Mouse (Mus musculus) regulatory T cell (primary cell): ENCODE data around the gene Col5a1.

Experiments
- in situ Hi-C: fragments of 300-600 bp; cut with MboI, MseI; formaldehyde crosslinking; loops from one replicate; pipeline ENCODE4 v1.15.1; 2025; ENCODE audit warnings: high pct_unique_total_duplicates

Gene Col5a1

GRCm38 (mm10) chr2:27918106-27918505 lies 31.9 kb downstream of the Col5a1 start:
- in situ Hi-C loops, result no loop called here

GRCm38 (mm10) chr2:27919309-27919850 lies 33.2 kb downstream of the Col5a1 start:
- in situ Hi-C loops, result no loop called here

GRCm38 (mm10) chr2:27922053-27922452 lies 35.8 kb downstream of the Col5a1 start:
- in situ Hi-C loops, result no loop called here

- in situ Hi-C loops, result no loop called here
Observed at GRCm38 (mm10) chr2:27923718-27924117, 37.5 kb downstream of the Col5a1 start.

- in situ Hi-C loops, result no loop called here
Observed at GRCm38 (mm10) chr2:27924463-27924862, 38.2 kb downstream of the Col5a1 start.

GRCm38 (mm10) chr2:27926478-27927165 lies 40.4 kb downstream of the Col5a1 start:
- in situ Hi-C loops, result no loop called here

- in situ Hi-C loops, result no loop called here
Observed at GRCm38 (mm10) chr2:27930471-27931015, 44.3 kb downstream of the Col5a1 start.

GRCm38 (mm10) chr2:27931130-27931529 lies 44.9 kb downstream of the Col5a1 start:
- in situ Hi-C loops, result no loop called here

- in situ Hi-C loops, result no loop called here
Observed at GRCm38 (mm10) chr2:27931971-27932370, 45.7 kb downstream of the Col5a1 start.

- in situ Hi-C loops, result no loop called here
Observed at GRCm38 (mm10) chr2:27934269-27934668, 48.0 kb downstream of the Col5a1 start.

- in situ Hi-C loops, result no loop called here
Observed at GRCm38 (mm10) chr2:27934831-27935230, 48.6 kb downstream of the Col5a1 start.

- in situ Hi-C loops, result no loop called here
Observed at GRCm38 (mm10) chr2:27935441-27935840, 49.2 kb downstream of the Col5a1 start.

- in situ Hi-C loops, result no loop called here
Observed at GRCm38 (mm10) chr2:27936607-27937191, 50.5 kb downstream of the Col5a1 start.

GRCm38 (mm10) chr2:27939433-27939832 lies 53.2 kb downstream of the Col5a1 start:
- in situ Hi-C loops, result no loop called here

- in situ Hi-C loops, result no loop called here
Observed at GRCm38 (mm10) chr2:27940144-27940543, 53.9 kb downstream of the Col5a1 start.

GRCm38 (mm10) chr2:27947252-27947651 lies 61.0 kb downstream of the Col5a1 start:
- in situ Hi-C loops, result no loop called here

GRCm38 (mm10) chr2:27947917-27948316 lies 61.7 kb downstream of the Col5a1 start:
- in situ Hi-C loops, result no loop called here

GRCm38 (mm10) chr2:27953866-27954265 lies 67.6 kb downstream of the Col5a1 start:
- in situ Hi-C loops, result loop anchor here (10.0 kb wide), 1 partner anchor 979 kb away; the partner anchor contains the start of gene Adamts13

- in situ Hi-C loops, result loop anchor here (10.0 kb wide), 1 partner anchor 980 kb away; the partner anchor contains the start of gene Adamts13
Observed at GRCm38 (mm10) chr2:27954924-27955323, 68.7 kb downstream of the Col5a1 start.

- in situ Hi-C loops, result loop anchor here (10.0 kb wide), 1 partner anchor 982 kb away; the partner anchor contains the start of gene Adamts13
Observed at GRCm38 (mm10) chr2:27956751-27957150, 70.5 kb downstream of the Col5a1 start.

GRCm38 (mm10) chr2:27957184-27957583 lies 71.0 kb downstream of the Col5a1 start:
- in situ Hi-C loops, result loop anchor here (10.0 kb wide), 1 partner anchor 982 kb away; the partner anchor contains the start of gene Adamts13

GRCm38 (mm10) chr2:27959275-27959674 lies 73.0 kb downstream of the Col5a1 start:
- in situ Hi-C loops, result loop anchor here (10.0 kb wide), 1 partner anchor 984 kb away; the partner anchor contains the start of gene Adamts13
